8 mouse cellular contexts compared by ENCODE assay signal in genomic region chr8:126833471-126834453, GRCm38 (mm10).
DNase-seq lines count a peak whose midpoint lies in the region; ATAC-seq lines count a peak whose summit lies in the region.

No protein-coding gene starts in this region.

- no peak for DNase-seq in neural tube, embryonic 11.5 days (ENCODE audit: low spot score)
- no peak for DNase-seq in neural tube, embryonic 10.5 days (ENCODE audit: extremely low spot score, low spot score)
- peak; percentile 70 for DNase-seq in adipocyte (ENCODE audit: low spot score)
- peak; percentile 32 for DNase-seq in gastrocnemius, postnatal 10 days
- DNase-seq in induced T-regulatory cell, adult 2 months (ENCODE audit: low read depth), result peak; percentile 76
- no peak for DNase-seq in B cell, adult 2 months

- H3K9me3 ChIP-seq in neural tube, embryonic 11.5 days (ENCODE audit: control insufficient read depth, low read length), result no peaks in the 10 kb centered on the region
- H3K9me3 ChIP-seq in liver, embryonic 12.5 days (replicated peaks), result no peaks in the 10 kb centered on the region
- no peaks in the 10 kb centered on the region for H3K9me3 ChIP-seq in neural tube, embryonic 13.5 days

- no peaks in the 10 kb centered on the region for H3K36me3 ChIP-seq in neural tube, embryonic 11.5 days (ENCODE audit: control insufficient read depth, insufficient read depth, low read length)
- no peaks in the 10 kb centered on the region for H3K36me3 ChIP-seq in liver, embryonic 12.5 days
- H3K36me3 ChIP-seq in neural tube, embryonic 13.5 days, result no peaks in the 10 kb centered on the region

- H3K4me1 ChIP-seq in neural tube, embryonic 11.5 days (ENCODE audit: control insufficient read depth, insufficient read depth, low read length), result peaks cover 28% of the 10 kb centered on the region
- H3K4me1 ChIP-seq in liver, embryonic 12.5 days, result peaks cover 84% of the 10 kb centered on the region
- H3K4me1 ChIP-seq in neural tube, embryonic 13.5 days (replicated peaks), result peaks cover 51% of the 10 kb centered on the region

- H3K4me2 ChIP-seq in neural tube, embryonic 11.5 days (ENCODE audit: low read depth), result no peak overlapping the region
- H3K4me2 ChIP-seq in liver, embryonic 12.5 days, result peak overlapping the region; percentile 54
- no peak overlapping the region for H3K4me2 ChIP-seq in neural tube, embryonic 13.5 days

- H3K9ac ChIP-seq in neural tube, embryonic 11.5 days (ENCODE audit: low read length), result no peak overlapping the region
- H3K9ac ChIP-seq in liver, embryonic 12.5 days, result peak overlapping the region; percentile 36; the same call in 1 of the 2 replicates
- H3K9ac ChIP-seq in neural tube, embryonic 13.5 days, result 0 out of 2 replicates have a peak overlapping the region, but pooled peaks have one; percentile 12

- H3K27ac ChIP-seq in neural tube, embryonic 11.5 days (ENCODE audit: low read depth, low read length), result 0 out of 2 replicates have a peak overlapping the region, but pooled peaks have one; percentile 11
- H3K27ac ChIP-seq in liver, embryonic 12.5 days, result peak overlapping the region; percentile 78
- peak overlapping the region; percentile 70 for H3K27ac ChIP-seq in neural tube, embryonic 13.5 days (replicated peaks)

- 53% methylated on average over 19 of the region's 19 CpGs for WGBS in neural tube, embryonic 11.5 days
- 26% methylated on average over 19 of the region's 19 CpGs for WGBS in liver, embryonic 12.5 days (ENCODE audit: insufficient replicate concordance)
- WGBS in neural tube, embryonic 13.5 days, result 53% methylated on average over 19 of the region's 19 CpGs

- no peaks in the 10 kb centered on the region for H3K27me3 ChIP-seq in neural tube, embryonic 11.5 days (ENCODE audit: control insufficient read depth, insufficient read depth, low read length)
- no peaks in the 10 kb centered on the region for H3K27me3 ChIP-seq in liver, embryonic 12.5 days (replicated peaks)
- no peaks in the 10 kb centered on the region for H3K27me3 ChIP-seq in neural tube, embryonic 13.5 days

- no peak for ATAC-seq in neural tube, embryonic 11.5 days (ENCODE audit: insufficient read depth, low FRiP score, low TSS enrichment)
- peak; percentile 10; the same call in 1 of the 2 replicates for ATAC-seq in liver, embryonic 12.5 days
- no peak for ATAC-seq in neural tube, embryonic 13.5 days (ENCODE audit: low read depth)

- H3K4me3 ChIP-seq in neural tube, embryonic 11.5 days (ENCODE audit: low read depth, low read length), result no peak overlapping the region
- H3K4me3 ChIP-seq in liver, embryonic 12.5 days, result no peak overlapping the region; the same call in 1 of the 2 replicates
- H3K4me3 ChIP-seq in neural tube, embryonic 13.5 days, result no peak overlapping the region

Comparison
In these comparisons a context has a peak if more than half of its experiments do, and no peak if none do; other contexts are left out.
1. DNase-seq: peak in adipocyte (single experiment), gastrocnemius, postnatal 10 days (single experiment) and induced T-regulatory cell, adult 2 months (single experiment); none in neural tube, embryonic 11.5 days (single experiment), neural tube, embryonic 10.5 days (single experiment) and B cell, adult 2 months (0 of 2).
2. H3K27ac ChIP-seq: peak in every context shown above with its lines; median percentile 78 in liver, embryonic 12.5 days; 70 in neural tube, embryonic 13.5 days; 11 in neural tube, embryonic 11.5 days.